Mouse (Mus musculus): ENCODE results near the gene Ppm1h. TPM values are rescaled to one million over a fixed set of nuclear protein-coding genes. Genes with fewer than 3 reads are reported as not detected.
A peak's percentile ranks its signal among the peaks of the same experiment; 100 is the strongest.

The Ppm1h gene
- total RNA-seq, 1 experiment from 2014 or later, result 93.4 TPM

DNA sequence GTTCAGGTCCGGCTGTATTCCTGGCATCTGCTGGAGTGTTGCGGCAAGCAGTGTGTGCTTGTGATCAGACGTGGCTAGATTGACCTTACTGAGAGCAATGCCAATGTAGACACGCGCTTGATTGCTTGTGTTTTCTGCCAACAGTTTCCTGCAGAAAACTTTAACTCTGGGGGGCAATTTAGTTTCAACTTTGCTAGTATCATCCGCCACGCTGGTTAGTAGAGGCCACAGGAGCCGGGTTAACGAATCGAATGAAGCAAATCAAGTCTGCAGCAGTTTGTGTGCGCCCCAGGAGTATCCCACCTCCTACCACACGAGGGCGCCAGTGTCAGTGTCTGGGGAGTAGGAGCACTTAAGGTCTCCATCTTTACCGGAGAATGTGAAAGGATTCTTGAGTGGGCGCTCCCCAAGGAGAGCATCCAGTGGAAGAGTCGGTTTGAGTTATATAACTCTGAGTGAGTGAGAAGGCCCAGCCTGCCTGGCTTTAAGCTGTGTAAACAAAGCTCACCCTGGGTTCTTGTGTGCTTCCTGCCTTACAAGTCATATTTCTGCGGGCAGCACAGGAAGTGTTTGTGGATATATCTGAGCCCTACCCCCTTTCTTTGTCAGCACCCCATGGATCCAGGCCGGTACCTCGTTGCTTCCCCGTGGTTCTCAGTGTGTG, 115.8 kb downstream of the Ppm1h start:
- ATAC-seq (replicated peaks; ENCODE audit: insufficient number of reproducible peaks, low FRiP score, low TSS enrichment, poor library complexity, severe bottlenecking), result peak; percentile 71

DNA sequence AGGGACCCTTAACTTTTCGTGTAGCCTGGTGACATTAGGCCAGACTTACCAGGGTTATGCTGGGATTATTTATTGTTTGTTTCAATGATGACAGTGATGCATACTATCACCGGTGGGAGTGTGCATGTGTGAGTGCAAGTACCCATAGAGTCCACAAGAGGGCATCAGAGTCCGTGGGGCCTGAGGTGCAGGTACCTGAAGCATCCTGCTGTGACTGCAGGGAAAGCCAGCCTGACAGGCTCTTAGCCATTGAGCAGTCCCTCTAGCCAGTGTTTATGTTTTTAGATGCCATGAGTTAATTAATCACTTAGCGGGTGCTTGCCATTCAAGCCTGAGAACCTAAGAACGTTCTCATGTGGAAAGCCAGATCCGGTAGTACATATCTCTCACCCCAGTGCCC, 119.4 kb downstream of the Ppm1h start:
- no peak for ATAC-seq (replicated peaks; ENCODE audit: insufficient number of reproducible peaks, low FRiP score, low TSS enrichment, poor library complexity, severe bottlenecking)

DNA sequence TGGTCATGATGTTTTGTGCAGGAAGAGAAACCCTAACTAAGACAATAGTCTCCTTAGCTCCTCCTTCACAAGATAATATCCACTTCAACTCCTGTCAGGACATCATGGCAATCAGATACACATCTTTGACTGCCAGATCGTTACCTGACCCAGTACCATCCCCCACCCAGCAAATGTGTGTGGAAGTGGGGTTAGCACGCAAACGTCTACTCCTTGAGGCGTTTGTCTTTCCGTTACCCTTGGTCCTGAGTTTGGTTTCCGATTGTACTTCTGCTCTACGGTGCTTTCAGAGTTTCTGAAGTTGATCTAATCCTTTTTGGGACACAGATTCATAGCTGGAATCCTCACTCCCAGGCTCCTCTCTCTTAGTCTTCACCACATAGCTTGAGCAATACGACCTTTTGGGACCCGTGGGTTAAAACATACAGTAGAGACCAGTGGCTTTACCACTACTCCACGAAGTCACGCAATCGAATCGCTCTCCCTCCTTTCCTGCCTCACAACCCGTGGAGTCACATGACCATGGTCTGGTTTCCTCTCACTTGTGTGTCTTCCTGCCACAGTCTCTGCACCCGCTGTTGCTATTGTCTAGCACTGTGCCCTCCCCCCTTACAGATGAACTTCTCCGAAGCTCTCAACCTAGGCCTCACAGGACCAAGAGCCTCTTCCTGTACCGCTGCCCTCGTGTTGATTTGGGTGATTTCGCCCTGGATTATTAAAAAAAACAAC, 121.6 kb downstream of the Ppm1h start:
- peak; percentile 66 for ATAC-seq (replicated peaks; ENCODE audit: insufficient number of reproducible peaks, low FRiP score, low TSS enrichment, poor library complexity, severe bottlenecking)

DNA sequence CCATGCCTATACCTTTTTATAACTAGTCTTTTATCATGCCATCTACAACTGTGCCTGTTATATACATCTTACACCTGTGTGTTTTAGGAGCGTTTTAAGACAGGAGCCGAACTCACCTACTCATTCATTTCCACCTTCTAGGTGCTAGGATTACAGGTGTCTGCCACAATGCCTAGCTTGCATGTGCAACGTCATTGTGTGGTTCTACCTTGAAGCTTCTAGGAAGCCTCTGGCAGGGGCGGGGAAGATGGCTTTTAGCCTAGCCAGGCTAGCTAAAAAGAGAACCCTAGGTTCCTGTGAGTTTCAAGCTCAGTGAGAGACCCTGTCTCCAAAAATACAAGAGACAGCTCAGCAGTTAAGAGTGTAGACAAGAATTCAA, 122.2 kb downstream of the Ppm1h start:
- ATAC-seq (replicated peaks; ENCODE audit: insufficient number of reproducible peaks, low FRiP score, low TSS enrichment, poor library complexity, severe bottlenecking), result no peak

DNA sequence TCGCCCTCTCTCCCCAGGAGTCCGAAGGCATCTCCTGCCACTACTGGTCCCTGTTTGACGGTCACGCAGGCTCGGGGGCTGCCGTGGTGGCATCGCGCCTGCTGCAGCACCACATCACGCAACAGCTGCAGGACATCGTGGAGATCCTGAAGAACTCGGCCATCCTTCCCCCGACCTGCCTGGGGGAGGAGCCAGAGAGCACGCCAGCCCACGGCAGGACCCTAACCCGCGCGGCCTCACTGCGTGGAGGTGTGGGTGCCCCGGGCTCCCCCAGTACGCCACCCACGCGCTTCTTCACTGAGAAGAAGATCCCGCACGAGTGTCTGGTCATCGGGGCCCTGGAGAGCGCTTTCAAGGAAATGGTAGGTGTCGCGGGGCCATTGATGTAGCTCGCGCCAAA, 123.7 kb downstream of the Ppm1h start:
- no peak for ATAC-seq (replicated peaks; ENCODE audit: insufficient number of reproducible peaks, low FRiP score, low TSS enrichment, poor library complexity, severe bottlenecking)

DNA sequence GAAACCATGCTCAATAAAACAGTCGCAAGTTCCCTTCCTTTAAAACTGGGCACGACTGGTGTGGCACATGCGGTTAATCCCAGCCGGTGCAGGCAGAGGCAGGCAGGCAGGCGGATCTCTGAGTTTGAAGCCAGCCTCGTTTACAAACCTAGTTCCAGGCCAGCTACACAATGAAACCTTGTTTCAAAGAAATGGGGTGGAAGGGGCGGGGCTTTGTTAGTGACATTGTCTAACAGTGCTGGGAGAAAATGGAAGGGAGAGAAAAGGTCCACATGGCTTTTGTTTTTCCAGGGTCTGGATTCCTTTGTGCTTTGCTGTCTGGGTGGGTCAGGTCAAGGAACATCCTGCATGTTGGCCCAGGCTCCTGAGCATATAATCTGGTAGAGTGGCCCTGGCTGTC, 124.3 kb downstream of the Ppm1h start:
- ATAC-seq (replicated peaks; ENCODE audit: insufficient number of reproducible peaks, low FRiP score, low TSS enrichment, poor library complexity, severe bottlenecking), result no peak

DNA sequence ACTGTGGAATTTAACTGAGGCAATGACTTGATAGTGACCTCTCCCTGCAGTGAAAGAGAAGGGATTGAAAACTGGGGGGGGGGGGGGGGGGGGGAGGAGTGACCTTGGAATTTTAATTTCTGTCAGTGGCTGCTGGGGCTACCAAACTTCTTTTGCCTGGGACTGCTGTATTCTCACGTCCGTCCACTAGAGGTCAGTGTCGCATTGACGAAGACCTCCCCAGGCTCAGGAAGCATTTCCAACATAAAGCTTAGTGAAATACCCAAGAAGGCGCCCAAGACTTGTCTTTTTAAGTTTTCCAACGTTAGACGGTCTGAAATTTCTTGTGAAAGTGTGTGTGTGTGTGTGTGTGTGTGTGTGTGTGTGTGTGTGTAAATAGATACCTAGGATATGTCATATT, 125.3 kb downstream of the Ppm1h start:
- ATAC-seq (replicated peaks; ENCODE audit: insufficient number of reproducible peaks, low FRiP score, low TSS enrichment, poor library complexity, severe bottlenecking), result no peak; the same call in 1 of the 2 replicates

DNA sequence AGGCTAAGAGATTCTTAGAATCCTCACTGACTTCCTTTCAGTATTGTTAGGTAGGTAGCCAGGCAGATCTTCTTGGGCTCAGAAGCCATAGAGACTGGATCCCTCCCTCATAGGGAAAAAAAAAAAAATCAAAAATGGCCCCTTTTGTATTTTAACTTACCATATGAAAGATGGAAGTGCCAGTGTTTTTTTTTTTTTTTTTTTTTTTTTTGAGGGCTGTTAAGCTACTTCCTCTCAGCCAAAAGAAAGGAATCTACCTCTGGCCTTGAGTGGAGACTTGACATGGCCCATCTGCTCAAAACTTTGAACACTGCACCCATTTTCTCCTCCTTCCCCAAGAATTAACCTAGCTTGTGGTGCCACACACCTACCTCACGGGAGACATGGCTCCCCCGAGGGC, 127.3 kb downstream of the Ppm1h start:
- no peak for ATAC-seq (replicated peaks; ENCODE audit: insufficient number of reproducible peaks, low FRiP score, low TSS enrichment, poor library complexity, severe bottlenecking)

DNA sequence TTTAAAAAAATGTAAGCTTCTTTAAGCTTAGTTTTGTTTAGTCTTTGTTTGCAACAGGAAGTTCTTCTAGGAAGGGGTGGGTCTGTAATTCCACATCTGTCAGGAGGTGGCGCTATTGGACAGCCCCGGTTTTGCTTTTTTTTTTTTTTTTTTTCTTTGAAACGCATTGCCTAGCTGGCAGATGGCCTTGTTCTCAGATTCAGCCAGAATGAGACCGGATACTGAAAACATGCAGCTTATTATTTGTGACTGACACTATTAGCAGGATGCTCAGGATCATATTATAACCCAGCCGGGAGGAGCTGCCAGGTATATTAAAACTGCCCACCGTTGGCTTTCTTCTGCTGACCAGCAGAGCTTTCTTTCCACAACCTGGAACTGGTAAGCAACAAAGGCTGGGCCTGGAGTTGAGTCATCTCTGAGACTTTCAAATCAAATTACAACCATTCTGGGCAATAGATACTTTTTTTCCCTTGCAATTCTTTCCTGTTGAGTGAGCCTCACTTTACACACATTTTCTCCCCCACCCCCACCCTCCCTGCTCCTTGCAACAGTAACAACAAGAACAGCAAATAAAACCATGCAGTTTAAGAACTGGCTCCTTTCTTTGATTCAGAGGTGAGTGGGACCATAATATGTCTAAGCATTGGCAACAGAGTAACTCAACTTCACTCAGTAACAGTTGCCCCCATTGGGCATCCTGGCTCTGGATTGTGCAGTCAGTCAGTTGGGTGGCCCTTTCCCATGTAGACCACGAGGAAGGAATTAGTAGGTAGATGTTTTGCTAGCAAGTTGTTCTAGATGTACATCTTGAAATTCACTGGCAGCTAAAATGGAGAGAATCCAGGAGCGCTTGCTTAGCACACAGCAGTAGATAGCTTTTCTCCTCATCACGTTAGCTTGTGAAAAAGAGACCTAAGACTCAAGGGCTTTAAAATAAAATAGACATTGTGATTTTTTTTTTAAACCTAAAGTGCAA, 128.9 kb downstream of the Ppm1h start:
- ATAC-seq (replicated peaks; ENCODE audit: insufficient number of reproducible peaks, low FRiP score, low TSS enrichment, poor library complexity, severe bottlenecking), result no peak

DNA sequence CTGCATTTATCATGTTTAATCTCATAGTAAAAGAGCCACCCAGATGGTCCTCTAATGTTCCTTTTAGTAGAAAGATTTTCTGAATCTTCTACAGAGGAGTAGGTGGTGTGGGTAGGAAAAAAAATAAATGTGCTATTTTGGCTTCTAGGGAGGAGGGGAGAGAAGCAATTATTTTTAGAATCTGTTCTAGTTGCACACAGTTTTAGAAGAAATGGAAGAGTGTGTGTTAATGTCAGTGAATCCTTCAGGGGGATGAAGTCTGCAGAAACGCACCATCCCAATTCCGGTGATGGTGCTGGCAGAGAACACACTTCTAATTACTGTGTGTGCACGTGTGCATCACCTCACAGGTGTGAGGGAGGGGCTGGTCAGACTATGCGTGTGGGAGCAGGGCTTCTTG, 129.6 kb downstream of the Ppm1h start:
- no peak for ATAC-seq (replicated peaks; ENCODE audit: insufficient number of reproducible peaks, low FRiP score, low TSS enrichment, poor library complexity, severe bottlenecking)

DNA sequence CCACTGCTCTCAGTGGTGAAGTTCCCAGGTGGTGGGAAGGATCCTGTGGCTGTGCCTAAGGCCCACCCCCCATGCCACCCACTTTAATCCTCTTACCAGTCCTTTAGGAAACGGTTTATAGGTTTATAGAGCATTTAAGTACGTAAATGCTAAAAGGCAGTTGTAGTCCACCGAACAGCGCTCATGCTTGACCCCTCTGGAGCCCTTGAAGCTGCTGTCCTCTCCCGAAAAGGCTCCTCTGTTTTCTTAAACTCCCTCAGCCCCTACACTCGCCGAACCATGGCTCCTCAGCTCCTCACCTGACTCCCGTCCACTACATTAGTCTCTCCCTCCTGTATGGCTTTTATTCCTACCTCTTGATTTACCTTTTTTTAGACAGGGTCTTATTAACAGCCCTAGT, 131.3 kb downstream of the Ppm1h start:
- no peak for ATAC-seq (replicated peaks; ENCODE audit: insufficient number of reproducible peaks, low FRiP score, low TSS enrichment, poor library complexity, severe bottlenecking)

DNA sequence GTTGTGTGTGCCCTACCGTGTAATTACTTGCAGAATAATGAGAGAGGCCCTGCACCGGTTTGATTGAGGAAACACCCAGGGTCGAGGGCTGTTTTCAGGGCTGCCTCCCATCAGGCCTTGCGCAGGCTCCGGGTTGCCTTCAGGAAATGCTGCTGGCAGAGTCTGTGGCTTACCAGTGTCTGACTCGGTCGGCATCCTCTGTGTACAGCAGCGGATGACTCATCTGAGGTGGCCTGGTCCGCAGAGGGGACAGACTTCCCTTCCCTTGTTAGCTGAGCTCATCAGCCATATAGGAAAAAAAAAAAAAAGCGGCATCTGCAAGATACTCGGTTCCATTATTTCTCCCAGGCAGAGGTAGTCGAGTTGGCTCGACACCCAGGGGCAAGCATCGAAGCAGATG, 136.5 kb downstream of the Ppm1h start:
- peak; percentile 72 for ATAC-seq (replicated peaks; ENCODE audit: insufficient number of reproducible peaks, low FRiP score, low TSS enrichment, poor library complexity, severe bottlenecking)

DNA sequence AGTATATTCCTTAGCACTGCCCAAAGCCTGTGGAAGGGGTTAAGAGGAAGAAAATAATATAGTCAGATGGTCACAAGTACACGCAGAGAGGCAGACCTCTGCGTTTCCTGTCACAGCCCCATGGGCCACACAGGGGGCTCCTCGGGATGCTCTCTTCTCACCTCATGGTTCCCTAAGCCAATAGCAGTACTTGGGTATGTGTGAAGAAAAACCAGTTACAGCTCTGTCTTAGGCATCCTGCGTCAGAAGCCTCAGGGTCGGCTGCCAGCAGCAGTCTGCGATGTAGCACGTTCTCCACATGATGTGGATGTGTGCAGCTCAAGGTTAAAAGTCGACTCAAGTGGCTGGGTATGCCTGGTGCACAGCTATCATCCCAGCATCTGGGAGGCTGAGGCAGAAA, 139.2 kb downstream of the Ppm1h start:
- ATAC-seq (replicated peaks; ENCODE audit: insufficient number of reproducible peaks, low FRiP score, low TSS enrichment, poor library complexity, severe bottlenecking), result peak; percentile 19

DNA sequence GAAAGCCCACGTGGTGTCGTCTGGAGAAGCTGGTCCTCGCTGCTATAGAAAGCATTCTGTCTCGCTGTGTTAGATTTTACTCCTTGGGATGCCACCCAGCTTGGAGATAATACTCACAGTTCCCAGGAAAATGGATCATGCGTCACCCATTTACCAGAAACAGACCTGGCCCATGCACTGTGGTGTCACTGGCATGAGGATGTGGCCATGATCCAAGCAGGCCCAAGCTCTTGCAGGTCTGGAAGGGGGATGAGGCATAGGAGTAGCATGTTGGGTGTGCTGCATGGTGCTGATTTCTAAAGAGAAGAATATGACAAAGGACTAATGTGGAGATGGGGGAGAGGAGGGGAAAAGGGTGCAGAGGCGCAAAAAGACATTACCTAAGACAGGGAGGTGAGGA, 141.2 kb downstream of the Ppm1h start:
- ATAC-seq (replicated peaks; ENCODE audit: insufficient number of reproducible peaks, low FRiP score, low TSS enrichment, poor library complexity, severe bottlenecking), result no peak

DNA sequence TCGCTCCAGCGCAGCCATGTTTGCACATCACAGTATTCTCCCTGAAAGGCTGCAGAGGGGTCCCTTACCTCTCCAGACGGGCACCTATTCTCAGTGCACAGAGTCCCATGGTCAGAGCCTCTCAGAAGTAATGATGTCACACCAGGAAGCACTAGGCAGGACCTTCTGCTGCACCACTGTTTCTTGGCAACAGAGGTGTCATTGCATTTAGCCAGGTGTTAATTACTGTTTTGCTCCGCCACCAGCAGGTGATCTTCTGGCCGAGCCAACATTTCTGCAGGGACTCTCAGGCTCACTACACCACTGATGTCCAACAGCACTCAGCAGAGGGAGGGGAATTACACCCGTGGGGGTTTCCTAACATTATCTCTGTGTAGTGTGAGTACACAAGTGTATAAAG, 143.0 kb downstream of the Ppm1h start:
- ATAC-seq (replicated peaks; ENCODE audit: insufficient number of reproducible peaks, low FRiP score, low TSS enrichment, poor library complexity, severe bottlenecking), result no peak

DNA sequence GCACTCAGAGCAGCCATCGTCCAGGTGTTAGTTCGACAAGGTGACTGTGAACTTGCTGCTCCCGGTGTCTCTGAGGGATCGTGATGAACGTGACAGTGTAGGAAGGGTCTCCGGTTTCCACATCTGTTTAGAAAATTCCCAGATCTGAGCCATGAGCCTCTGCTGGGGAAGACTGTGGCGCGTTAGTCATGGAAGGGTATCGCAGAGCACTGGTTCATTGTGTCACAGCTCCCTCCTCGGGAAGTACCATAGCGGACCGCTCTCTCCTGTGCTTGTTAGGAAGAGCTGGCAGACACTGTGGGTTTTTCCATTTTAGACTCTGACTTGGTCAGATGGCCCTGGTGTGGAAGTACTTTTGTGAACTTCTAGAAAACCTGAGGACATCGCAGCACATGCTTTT, 145.1 kb downstream of the Ppm1h start:
- no peak for ATAC-seq (replicated peaks; ENCODE audit: insufficient number of reproducible peaks, low FRiP score, low TSS enrichment, poor library complexity, severe bottlenecking)

DNA sequence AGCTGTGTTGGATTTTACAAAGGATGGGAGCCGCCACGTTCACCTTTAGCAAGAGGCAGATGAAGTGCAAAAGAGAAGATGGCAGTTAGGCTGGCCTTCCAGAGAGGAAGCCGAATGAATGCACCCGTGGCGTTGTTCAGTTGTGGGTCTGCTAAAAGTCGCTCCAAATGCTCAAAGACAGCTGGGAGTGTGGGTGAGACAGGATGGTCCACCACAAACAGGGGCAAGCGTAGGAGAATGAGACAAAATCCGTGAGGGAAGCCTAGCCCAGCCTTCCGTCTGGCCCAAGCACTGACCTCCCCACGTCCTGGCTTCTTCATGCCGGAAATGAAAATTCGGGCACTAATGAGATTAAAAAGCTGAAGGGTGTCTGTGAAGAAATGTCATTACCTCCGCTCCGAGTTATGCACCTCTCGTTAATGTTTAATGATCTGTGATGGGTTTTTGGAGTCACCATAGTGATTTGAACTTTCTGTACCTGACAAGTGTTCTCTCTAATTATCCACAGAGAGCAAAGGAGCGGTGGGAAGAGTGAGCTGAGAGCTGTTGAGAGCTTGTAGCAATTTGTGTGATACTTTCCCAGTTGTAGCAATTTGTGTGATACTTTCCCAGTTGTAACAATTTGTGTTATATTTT, 148.3 kb downstream of the Ppm1h start:
- no peak for ATAC-seq (replicated peaks; ENCODE audit: insufficient number of reproducible peaks, low FRiP score, low TSS enrichment, poor library complexity, severe bottlenecking)

DNA sequence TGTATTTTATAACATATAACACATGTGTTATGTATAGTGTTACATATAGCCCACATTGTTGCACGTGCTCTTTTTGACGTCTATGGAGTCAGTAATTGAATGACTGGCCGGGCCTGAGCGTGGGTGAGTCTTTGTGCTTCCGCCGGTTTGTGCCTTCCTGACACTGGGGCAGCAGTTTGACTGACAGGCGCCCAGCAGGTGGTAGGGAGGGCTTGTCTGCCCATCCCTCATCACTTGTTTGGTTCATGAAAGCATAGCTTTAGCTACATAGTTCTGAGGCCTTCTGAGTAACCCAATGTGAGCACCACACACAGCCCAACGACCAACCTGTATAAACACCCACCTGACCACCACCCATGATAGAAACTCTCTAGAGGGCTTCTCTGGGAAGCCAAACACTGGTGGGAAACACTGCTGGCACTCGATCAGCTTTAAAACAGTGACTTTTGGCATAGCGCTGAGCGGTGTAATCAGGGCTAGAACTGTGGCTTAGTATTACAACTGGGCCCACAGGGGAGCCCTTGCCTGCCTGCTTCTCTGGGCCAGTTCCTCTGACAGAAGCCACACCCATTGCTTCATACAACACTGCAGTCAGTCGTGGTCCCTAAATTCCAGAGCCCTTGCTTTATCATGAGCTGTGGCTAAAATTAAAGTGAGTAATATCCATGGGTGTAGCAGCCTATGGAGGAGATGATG, 149.3 kb downstream of the Ppm1h start:
- ATAC-seq (replicated peaks; ENCODE audit: insufficient number of reproducible peaks, low FRiP score, low TSS enrichment, poor library complexity, severe bottlenecking), result no peak
